Mouse (Mus musculus): ENCODE measurements around the gene Ppfia1.

Ppfia1 gene

GRCm38 (mm10) chr7:144550811-144551210, 2.7 kb downstream of the Ppfia1 start:
- no peak for DNase-seq (ENCODE audit: low read depth in 1 of 2, low spot score in 2 of 2)

GRCm38 (mm10) chr7:144549904-144550566, 3.5 kb downstream of the Ppfia1 start:
- no peak for DNase-seq (ENCODE audit: low read depth in 1 of 2, low spot score in 2 of 2)

- no peak for DNase-seq (ENCODE audit: low read depth in 1 of 2, low spot score in 2 of 2)
Observed at GRCm38 (mm10) chr7:144545231-144545630, 8.3 kb downstream of the Ppfia1 start.

GRCm38 (mm10) chr7:144541351-144541750, 12.2 kb downstream of the Ppfia1 start:
- DNase-seq (ENCODE audit: low read depth in 1 of 2, low spot score in 2 of 2): no peak

- DNase-seq (ENCODE audit: low read depth in 1 of 2, low spot score in 2 of 2): no peak
Observed at GRCm38 (mm10) chr7:144539146-144539545, 14.4 kb downstream of the Ppfia1 start.

- no peak for DNase-seq (ENCODE audit: low read depth in 1 of 2, low spot score in 2 of 2)
Observed at GRCm38 (mm10) chr7:144538030-144538644, 15.4 kb downstream of the Ppfia1 start.

- DNase-seq (ENCODE audit: low read depth in 1 of 2, low spot score in 2 of 2): no peak
Observed at GRCm38 (mm10) chr7:144536367-144536766, 17.2 kb downstream of the Ppfia1 start.

GRCm38 (mm10) chr7:144534773-144535172, 18.8 kb downstream of the Ppfia1 start:
- no peak for DNase-seq (ENCODE audit: low read depth in 1 of 2, low spot score in 2 of 2)

GRCm38 (mm10) chr7:144531585-144532378, 21.7 kb downstream of the Ppfia1 start:
- no peak for DNase-seq (ENCODE audit: low read depth in 1 of 2, low spot score in 2 of 2)

GRCm38 (mm10) chr7:144529851-144530250, 23.7 kb downstream of the Ppfia1 start:
- DNase-seq (ENCODE audit: low read depth in 1 of 2, low spot score in 2 of 2): no peak

GRCm38 (mm10) chr7:144527723-144528221, 25.8 kb downstream of the Ppfia1 start:
- DNase-seq (ENCODE audit: low read depth in 1 of 2, low spot score in 2 of 2): no peak

GRCm38 (mm10) chr7:144526649-144527048, 26.9 kb downstream of the Ppfia1 start:
- no peak for DNase-seq (ENCODE audit: low read depth in 1 of 2, low spot score in 2 of 2)

GRCm38 (mm10) chr7:144524427-144525191, 28.9 kb downstream of the Ppfia1 start:
- no peak for DNase-seq (ENCODE audit: low read depth in 1 of 2, low spot score in 2 of 2)

- DNase-seq (ENCODE audit: low read depth in 1 of 2, low spot score in 2 of 2): no peak
Observed at GRCm38 (mm10) chr7:144523415-144523814, 30.1 kb downstream of the Ppfia1 start.

GRCm38 (mm10) chr7:144521927-144522326, 31.6 kb downstream of the Ppfia1 start:
- DNase-seq (ENCODE audit: low read depth in 1 of 2, low spot score in 2 of 2): no peak

GRCm38 (mm10) chr7:144519852-144520251, 33.7 kb downstream of the Ppfia1 start:
- DNase-seq (ENCODE audit: low read depth in 1 of 2, low spot score in 2 of 2): no peak

- no peak for DNase-seq (ENCODE audit: low read depth in 1 of 2, low spot score in 2 of 2)
Observed at GRCm38 (mm10) chr7:144516711-144517110, 36.8 kb downstream of the Ppfia1 start.

GRCm38 (mm10) chr7:144509090-144509489, 44.4 kb downstream of the Ppfia1 start:
- DNase-seq (ENCODE audit: low read depth in 1 of 2, low spot score in 2 of 2): no peak

- no peak for DNase-seq (ENCODE audit: low read depth in 1 of 2, low spot score in 2 of 2)
Observed at GRCm38 (mm10) chr7:144506807-144507206, 46.7 kb downstream of the Ppfia1 start.

GRCm38 (mm10) chr7:144503959-144504358, 49.6 kb downstream of the Ppfia1 start:
- no peak for DNase-seq (ENCODE audit: low read depth in 1 of 2, low spot score in 2 of 2)

- DNase-seq (ENCODE audit: low read depth in 1 of 2, low spot score in 2 of 2): no peak
Observed at GRCm38 (mm10) chr7:144492931-144493330, 60.6 kb downstream of the Ppfia1 start.
